Mouse (Mus musculus) embryo, embryonic 11.5 days (tissue): Measurements from ENCODE around the gene Dnah10.

Source experiments
- DNase-seq: peaks from one replicate; pipeline ENCODE4 v3.0.0-alpha.2; 2012; ENCODE audit warnings: low read depth, low spot score

The Dnah10 gene

GRCm38 (mm10) chr5:124868981-124869380 is 144.1 kb downstream of the Dnah10 start:
- DNase-seq, result no peak

- DNase-seq, result no peak
These were observed 147.1 kb downstream of the Dnah10 start for GRCm38 (mm10) chr5:124872033-124872432.

DNA sequence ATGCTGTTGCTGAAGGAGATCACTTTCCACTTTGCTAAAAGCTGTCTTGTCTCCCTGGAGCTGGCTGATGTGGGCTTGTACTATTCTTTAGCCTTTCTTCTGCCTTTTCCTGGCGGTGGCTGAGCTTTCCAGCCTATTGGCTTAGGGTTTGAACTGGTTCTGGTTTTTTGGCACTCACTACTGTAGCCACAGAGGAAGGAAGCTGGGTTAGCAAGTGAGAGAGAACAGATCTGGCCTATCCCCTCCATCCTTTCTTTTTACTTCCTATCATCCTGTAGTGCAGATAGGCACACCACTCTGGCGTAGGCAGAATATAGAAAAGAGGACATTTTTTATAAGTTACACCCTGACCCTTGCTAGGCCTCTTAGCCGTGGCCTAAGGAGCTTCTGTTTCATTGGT is 148.2 kb downstream of the Dnah10 start:
- DNase-seq, result no peak

DNA sequence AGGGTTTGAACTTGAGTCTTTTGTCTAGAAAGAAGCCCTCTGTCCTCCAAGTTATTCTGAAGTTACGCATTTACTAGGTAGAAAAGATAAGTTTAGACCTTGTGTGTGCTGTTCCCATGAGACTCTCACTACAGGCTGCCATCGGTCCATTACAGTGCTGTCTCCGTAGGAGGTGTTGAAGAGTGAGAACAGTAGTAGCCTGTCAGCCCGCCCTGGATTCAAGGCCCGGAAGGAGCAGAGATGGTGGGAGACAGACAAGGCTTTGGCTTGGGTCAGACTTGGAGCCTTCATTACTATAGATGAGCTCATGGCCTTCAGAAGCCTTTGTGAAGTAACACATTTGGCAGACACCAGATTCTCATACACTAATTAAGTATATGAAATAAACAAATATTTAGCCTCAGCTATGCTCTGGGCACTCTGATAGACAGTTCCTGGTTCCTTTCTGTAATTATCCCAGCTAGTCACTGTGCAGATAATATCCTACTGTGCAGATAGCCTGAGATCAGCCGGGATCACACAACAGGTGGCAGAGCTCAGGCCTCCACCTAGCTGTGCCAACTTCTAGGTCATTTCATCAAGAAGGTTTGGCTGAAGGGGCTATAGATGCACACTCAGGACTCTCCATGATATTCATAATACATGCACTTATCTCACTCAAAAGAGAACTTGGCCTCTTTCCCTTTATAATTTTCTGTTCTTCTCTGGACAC is 149.2 kb downstream of the Dnah10 start:
- no peak for DNase-seq

GRCm38 (mm10) chr5:124879251-124879650 is 154.4 kb downstream of the Dnah10 start:
- DNase-seq, result no peak

- no peak for DNase-seq
These were observed 154.9 kb downstream of the Dnah10 start for GRCm38 (mm10) chr5:124879801-124880200.

DNA sequence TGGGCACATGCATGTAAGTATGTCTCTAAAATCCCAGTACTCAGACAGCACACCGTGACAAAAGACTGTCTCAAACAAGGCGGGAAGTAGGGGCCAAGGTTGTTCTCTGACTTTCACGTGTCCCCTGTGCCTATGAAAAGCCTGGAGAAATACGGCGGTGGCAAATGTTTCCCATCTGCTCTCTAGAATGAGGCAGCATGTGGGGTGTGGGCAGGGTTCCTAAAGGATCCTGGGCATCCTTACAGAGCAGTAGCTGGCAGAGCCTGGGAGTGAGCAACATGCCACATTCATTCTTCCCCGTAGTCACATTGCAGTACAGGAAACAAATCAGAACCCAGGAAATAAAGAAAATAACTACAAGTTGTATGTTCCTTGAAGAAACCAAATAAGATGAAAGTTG is 159.0 kb downstream of the Dnah10 start:
- no peak for DNase-seq
